Mouse (Mus musculus): ENCODE measurements around the gene Pgm5.
"Not testable (repeated sequence)": the region's sequence is repeated elsewhere in the genome, so short reads cannot be mapped to it uniquely, and the experiment has no call there.

Pgm5 gene

DNA sequence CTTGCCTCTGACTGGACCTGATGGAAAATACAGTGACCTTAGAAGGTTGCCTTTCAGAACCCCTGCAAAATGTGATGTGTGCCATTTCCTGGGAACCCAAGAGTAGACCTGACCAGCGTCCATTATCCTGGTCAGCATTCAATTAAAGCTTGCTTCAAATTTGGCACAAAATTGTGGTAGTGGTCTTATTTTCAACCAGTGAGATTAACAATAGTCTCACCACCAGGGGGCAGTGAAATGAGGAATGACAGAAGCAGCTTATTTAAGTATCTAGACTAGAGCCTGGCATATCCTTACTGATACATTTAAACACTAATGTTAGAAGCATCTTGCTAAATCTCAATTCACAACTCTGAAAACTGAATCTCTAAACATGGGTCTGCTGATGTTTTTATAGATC is 156.3 kb downstream of the Pgm5 start:
- peak in 1 of 2 experiments; percentile 43 for DNase-seq (ENCODE audit: low spot score in 2 of 2)

DNA sequence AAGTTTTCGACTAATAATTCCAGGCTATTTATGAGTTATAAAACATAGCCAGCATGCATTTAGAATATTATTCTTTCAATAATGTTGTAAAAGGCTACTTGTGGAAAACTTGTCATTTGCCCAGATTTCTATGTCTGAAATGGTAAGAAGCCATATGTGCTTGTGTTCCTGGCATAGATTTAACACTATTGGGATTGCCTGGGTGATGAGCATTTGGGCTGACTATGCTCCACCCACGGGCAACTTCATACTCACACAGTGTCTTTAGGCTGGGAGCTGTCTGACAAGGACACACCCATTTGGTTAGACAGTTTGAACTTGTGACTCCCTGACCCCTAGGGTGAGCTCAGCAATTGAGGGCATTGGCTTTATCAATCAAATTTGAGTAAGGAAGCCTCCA is 157.3 kb downstream of the Pgm5 start:
- no peak for DNase-seq (ENCODE audit: low spot score in 2 of 2)

DNA sequence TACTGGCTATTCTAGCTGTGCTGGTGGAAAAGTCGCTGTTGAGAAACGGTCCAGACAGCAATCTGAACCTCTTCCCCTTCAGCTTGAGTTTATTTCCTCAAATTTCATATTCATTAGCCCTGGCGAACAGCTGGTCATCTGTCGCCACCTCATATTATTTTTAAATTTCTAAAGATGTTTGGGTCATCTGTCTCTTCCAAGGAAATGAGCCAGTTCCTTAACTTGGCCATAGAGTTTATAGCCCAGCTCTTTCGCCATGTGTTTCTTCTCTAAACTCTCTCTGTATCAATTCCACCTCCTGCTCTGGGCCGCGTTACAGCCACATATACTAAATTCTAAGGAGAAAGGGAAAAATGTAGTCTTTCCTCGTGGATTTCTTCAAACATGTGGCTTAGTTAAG is 158.0 kb downstream of the Pgm5 start:
- no peak for DNase-seq (ENCODE audit: low spot score in 2 of 2)

DNA sequence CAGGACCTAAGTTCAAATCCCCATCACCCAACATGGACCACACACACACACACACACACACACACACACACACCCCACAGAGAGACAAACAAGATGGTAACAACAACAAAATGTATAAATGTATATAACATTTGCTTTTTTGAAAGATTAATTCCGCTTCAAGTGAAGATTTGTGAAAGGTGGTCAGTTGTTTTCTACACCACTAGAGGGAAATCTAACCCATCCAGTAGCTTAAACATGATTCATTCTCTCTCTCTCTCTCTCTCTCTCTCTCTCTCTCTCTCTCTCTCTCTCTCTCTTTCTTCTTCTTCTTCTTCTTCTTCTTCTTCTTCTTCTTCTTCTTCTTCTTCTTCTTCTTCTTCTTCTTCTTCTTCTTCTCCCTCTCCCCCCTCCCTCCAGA is 158.5 kb downstream of the Pgm5 start:
- not testable (repeated sequence) for DNase-seq (ENCODE audit: low spot score in 2 of 2)

- DNase-seq (ENCODE audit: low spot score in 2 of 2): no peak
Measured at GRCm38 (mm10) chr19:24701716-24702115, 159.9 kb downstream of the Pgm5 start.

DNA sequence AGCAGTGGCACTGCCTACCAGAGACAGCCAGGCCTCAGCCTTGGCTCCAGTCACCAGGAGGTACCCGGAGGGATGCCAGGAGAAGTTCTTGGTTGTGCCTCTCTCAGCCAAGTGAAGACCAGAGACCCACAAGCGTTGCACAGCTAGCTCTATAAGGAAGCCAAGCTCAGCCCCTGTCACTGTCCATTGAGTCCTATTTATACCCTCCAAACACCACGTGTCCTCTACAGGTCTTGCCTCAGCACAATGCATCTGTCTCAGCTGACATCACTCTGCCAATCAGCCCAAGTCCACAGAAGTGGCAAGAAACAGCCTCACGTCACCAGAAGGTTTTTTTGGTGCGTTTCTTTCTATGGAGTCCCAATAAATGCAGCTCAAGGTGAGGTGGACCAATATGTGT is 161.0 kb downstream of the Pgm5 start:
- no peak for DNase-seq (ENCODE audit: low spot score in 2 of 2)

DNA sequence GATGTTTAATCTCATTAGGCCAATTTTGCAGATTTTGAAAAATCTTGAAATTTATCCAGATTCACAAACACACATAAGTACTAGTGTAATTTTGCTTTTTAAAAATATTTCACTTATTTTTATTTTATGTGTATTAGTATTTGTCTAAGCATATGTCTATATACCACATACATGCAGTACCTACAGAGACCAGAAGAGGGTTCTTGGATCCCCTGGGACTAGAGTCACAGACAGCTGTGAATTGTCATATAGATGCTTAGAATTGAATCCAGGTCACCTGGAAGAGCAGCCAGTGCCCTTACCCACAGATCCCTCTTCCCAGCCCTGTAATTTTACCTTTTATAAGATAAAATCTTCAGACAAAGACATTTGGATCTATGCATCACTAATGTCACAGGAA is 161.7 kb downstream of the Pgm5 start:
- no peak for DNase-seq (ENCODE audit: low spot score in 2 of 2)

DNA sequence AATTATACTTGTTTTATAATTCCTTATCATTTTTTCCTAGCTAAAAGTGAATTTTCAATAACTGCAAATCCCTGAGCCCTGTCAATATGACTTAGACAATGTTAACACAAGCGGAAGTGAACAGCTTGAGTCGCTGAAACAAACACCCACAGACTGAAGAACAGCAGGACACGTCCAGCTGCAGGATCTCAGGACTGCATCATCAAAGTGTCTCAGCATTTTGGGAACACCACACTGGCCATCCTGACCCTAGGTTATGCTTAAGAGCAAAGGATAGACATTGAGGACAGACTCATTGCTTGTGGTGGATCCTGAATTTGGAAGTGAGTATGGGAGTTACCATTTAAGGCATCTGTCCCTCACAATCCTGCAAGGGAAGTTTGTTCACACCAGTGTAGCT is 162.5 kb downstream of the Pgm5 start:
- DNase-seq (ENCODE audit: low spot score in 2 of 2): no peak

DNA sequence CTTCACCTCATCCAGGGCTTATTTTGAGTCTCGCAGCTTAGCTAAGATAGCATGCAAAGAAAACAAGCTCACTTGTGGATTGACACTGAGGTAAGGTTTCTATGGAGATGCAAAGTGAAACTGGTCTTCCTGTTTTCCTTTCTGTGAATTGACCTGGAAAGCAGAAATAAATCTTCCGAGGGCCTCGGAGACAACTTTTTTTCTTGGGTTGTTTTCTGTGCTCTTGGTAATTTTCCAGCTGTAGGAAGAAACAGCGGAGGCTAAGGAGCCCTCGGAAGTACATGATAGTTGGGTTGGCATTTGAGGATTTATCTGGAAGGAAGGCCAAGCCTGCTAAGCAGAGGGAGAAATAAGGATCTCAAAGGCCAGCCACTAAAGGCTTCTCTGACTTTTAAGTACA is 163.0 kb downstream of the Pgm5 start:
- no peak for DNase-seq (ENCODE audit: low spot score in 2 of 2)

GRCm38 (mm10) chr19:24697946-24698345 is 163.7 kb downstream of the Pgm5 start:
- DNase-seq (ENCODE audit: low spot score in 2 of 2): no peak

- no peak for DNase-seq (ENCODE audit: low spot score in 2 of 2)
Measured at GRCm38 (mm10) chr19:24692691-24693090, 169.0 kb downstream of the Pgm5 start.

GRCm38 (mm10) chr19:24689531-24689930 is 172.1 kb downstream of the Pgm5 start:
- no peak for DNase-seq (ENCODE audit: low spot score in 2 of 2)

GRCm38 (mm10) chr19:24688327-24688726 is 173.3 kb downstream of the Pgm5 start:
- no peak for DNase-seq (ENCODE audit: low spot score in 2 of 2)

DNA sequence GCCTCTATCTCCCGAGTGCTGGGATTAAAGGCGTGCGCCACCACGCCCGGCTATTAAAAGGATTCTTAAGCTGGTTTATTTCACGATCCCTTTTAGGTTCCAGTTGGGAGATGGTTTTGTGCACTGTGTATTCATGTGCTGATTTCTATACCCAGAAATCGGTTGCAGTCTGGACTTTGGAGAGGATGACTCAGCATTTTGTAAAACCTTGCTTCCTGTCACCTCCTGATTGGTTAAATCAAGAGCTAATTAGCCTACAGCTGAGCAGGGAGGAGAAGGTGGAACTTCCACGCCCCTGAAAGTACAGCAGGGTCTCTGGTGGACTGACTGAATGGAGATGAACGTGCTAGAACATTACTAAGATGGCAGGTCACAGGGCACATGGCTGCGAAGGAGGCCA is 175.2 kb downstream of the Pgm5 start:
- DNase-seq (ENCODE audit: low spot score in 2 of 2): no peak

GRCm38 (mm10) chr19:24683016-24683720 is 178.5 kb downstream of the Pgm5 start:
- no peak for DNase-seq (ENCODE audit: low spot score in 2 of 2)

- peak in 1 of 2 experiments; percentile 34 for DNase-seq (ENCODE audit: low spot score in 2 of 2)
Measured at GRCm38 (mm10) chr19:24677242-24677984, 184.2 kb downstream of the Pgm5 start.

DNA sequence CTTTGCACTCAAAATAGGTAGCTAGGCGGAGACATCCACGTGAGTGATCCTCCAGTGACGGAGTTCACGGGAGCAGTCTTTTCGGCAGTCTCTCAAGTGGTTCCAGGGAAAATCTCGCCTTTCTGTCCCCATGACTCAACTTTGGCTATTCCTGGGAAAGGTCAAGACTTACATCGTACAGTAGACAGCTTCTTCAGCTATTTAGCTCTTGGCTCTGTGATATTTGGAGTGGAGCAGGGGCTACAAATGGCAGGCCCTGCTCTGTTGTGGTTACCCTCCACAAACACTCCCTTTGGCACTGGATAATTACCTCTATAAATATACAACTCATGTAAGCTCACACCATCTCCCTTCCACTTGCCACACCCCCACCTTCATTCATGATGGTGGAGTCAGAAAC is 185.2 kb downstream of the Pgm5 start:
- DNase-seq (ENCODE audit: low spot score in 2 of 2): no peak

- DNase-seq (ENCODE audit: low spot score in 2 of 2): no peak
Measured at GRCm38 (mm10) chr19:24673762-24674161, 187.9 kb downstream of the Pgm5 start, which contains the start of gene Tmem252. Tmem252 (plus strand) TSS chr19:24674008.

DNA sequence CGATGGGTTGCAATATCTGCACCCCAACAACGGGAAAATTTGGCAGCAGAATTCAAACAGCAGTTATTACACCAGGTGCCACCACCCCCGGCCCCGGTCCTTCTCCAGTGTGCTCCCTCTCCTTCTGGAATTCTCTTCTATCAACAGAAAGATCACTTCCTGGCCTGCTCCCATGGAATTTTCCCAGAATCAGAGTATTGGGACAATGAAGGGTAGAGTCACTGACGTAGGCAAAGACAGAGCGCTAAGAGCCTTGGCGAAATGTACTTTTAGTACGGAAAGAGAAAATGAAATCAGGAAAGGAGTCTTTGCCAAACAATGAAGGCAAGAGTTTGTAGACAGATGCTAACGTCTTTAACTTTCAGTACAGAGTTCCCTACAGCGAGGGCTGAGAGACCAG is 188.3 kb downstream of the Pgm5 start:
- no peak for DNase-seq (ENCODE audit: low spot score in 2 of 2)

DNA sequence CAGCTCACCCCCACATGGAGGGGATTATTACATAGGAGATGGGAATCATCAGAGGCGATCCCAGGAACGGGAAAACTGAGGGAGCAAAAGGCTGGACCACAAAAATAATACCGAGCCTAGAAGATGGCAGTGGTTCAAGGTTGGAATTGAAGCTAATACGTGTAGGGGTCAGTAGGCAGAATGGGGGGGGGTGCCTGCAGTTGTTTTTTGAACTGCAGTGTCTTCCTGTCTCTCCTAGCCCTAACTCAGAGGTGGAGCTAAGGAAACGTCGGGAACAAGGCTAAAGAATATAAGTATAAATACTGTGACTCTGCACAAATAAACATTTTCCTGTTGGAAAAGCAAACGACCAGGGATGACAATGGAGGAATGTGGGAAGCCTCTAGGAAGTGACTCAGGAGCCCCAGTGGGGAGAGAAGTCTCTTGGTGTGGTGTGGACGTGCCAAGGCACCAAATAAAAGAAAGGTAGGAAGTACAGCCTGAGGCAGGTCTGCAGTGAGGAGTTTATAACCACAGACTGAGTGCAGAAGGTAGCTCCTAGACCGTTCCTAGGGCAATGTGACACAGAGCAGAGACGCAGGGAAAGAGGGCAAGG is 189.2 kb downstream of the Pgm5 start:
- DNase-seq (ENCODE audit: low spot score in 2 of 2): no peak

GRCm38 (mm10) chr19:24671571-24671970 is 190.1 kb downstream of the Pgm5 start:
- DNase-seq (ENCODE audit: low spot score in 2 of 2): no peak

GRCm38 (mm10) chr19:24667527-24667926 is 194.1 kb downstream of the Pgm5 start:
- DNase-seq (ENCODE audit: low spot score in 2 of 2): no peak

DNA sequence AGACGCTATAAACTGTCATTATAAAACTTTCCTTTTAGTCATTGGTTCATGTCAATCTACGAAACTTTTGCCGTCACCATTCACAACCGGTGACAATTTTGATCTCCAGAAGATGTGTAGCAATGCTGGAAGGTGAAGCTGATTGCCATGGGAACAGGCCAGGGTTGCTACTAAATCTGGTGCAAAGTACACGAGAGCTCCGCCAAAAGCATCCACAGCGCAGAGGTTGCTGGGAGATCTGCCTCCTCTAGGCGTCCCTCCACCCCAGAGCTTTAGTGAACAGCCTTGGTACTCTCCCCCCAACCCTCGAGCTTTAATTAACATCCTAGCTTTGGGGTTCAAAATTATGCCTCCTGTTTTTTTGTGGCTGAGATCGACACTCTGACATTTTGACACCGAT is 195.9 kb downstream of the Pgm5 start:
- no peak for DNase-seq (ENCODE audit: low spot score in 2 of 2)

Measured in right cerebral cortex, adult 2 months (tissue).